Mouse (Mus musculus): ENCODE data around the gene Efcab14.

GRCm38 (mm10) chr4:115731588-115732222, 5.8 kb upstream of the Efcab14 start:
- TF ChIP-seq CTCF (IDR thresholded peaks at IDR 0.05; ENCODE audit: extremely low read depth, insufficient read depth, low read length) = peak; percentile 85
- no peak for TF ChIP-seq POLR2A (IDR thresholded peaks at IDR 0.05; ENCODE audit: extremely low read depth, insufficient read depth, low read length)

All from cortical plate, adult 2 months (tissue).